Mouse (Mus musculus) spleen, adult 2 months (tissue): ENCODE data around the gene Pmpcb. TPM values are rescaled to one million over a fixed set of nuclear protein-coding genes. Genes with fewer than 3 reads are reported as not detected.

ENCODE experiments used
- DNase-seq, 2 experiments: peaks; one replicate each; pipeline versions ENCODE4 v3.0.0 to v3.0.0-alpha.2; 2012 to 2021; ENCODE audit warnings: low spot score in 2 of 2, low read depth in 1 of 2
- H3K27ac ChIP-seq: fragments of 200-500 bp; 2 replicates; pipeline ENCODE4 v1.5.1; 2012; ENCODE audit warnings: low read length, inconsistent platforms; ENCODE audit not compliant: insufficient read depth
- H3K27me3 ChIP-seq: fragments of 200-500 bp; 2 replicates; pipeline ENCODE4 v1.6.1; 2012; ENCODE audit warnings: mild to moderate bottlenecking, moderate library complexity, low read length, inconsistent platforms; ENCODE audit not compliant: control insufficient read depth, insufficient read depth
- H3K36me3 ChIP-seq: fragments of 200-500 bp; 2 replicates; pipeline ENCODE4 v1.6.1; 2012; ENCODE audit warnings: mild to moderate bottlenecking, low read length, inconsistent platforms; ENCODE audit not compliant: control insufficient read depth, insufficient read depth
- H3K4me1 ChIP-seq: fragments of 200-500 bp; 2 replicates; pipeline ENCODE4 v1.6.1; 2011; ENCODE audit warnings: inconsistent platforms; ENCODE audit not compliant: control insufficient read depth, insufficient read depth, insufficient read length
- H3K4me3 ChIP-seq: fragments of 200-500 bp; 2 replicates; pipeline ENCODE4 v1.5.1; 2011; ENCODE audit warnings: mild to moderate bottlenecking, inconsistent platforms; ENCODE audit not compliant: insufficient read depth, insufficient read length; ENCODE audit errors: extremely low read depth
- CTCF ChIP-seq: fragments of 200-500 bp; IDR thresholded peaks from 2 replicates; pipeline ENCODE4 v1.5.1; 2011; ENCODE audit warnings: mild to moderate bottlenecking, inconsistent platforms; ENCODE audit not compliant: insufficient read depth, insufficient read length, insufficient replicate concordance; ENCODE audit errors: extremely low read depth
- POLR2A ChIP-seq: fragments of 200-500 bp; IDR thresholded peaks from 2 replicates; pipeline ENCODE4 v1.6.1; 2011; ENCODE audit warnings: low read depth, low read length, inconsistent platforms
- WGBS: fragments of 180-500 bp; shearing (Covaris S2); methylation state at CpG from one replicate; pipeline ENCODE4 v1.1.7; 2018; 5-methylcytosine and 5-hydroxymethylcytosine counted together
- polyA plus RNA-seq: library from polyadenylated mRNA; depleted of rRNA; stranded (reverse); fragments of >200 nt; gene quantifications from 2 replicates; pipeline ENCODE4 v1.2.3, GENCODE M21; 2012

Gene Pmpcb
- polyA plus RNA-seq, 1 experiment = 11.1 TPM

DNA sequence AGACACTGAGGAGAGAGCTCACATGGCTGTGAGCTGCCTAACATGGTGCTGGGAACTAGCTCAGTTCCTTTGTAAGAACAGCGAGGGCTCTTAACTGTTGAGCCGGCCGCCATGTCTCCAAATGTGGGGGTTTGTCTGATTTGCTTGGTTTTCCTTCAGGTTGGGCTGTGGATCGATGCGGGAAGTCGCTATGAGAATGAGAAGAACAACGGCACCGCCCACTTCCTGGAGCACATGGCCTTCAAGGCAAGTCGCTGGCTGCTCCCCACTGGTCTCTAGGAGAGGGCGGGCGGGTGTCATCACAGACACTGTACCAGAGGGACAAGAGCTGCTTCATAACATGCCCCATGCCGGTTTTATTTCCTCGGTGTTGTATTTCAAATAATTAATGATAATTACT, 2.9 kb downstream of the Pmpcb start:
- WGBS = 92% methylated on average over 13 of the region's 13 CpGs
- no peak for DNase-seq
- Histone ChIP-seq H3K27me3 (no peaks in the 10 kb centered on the region), H3K4me1 (peaks cover 5% of the 10 kb centered on the region; the same call in 1 of the 2 replicates), H3K4me3 (no peak overlapping the region), H3K36me3 (peaks cover 32% of the 10 kb centered on the region), H3K27ac (no peak overlapping the region)
- TF ChIP-seq POLR2A = no peak
- no peak for TF ChIP-seq CTCF

DNA sequence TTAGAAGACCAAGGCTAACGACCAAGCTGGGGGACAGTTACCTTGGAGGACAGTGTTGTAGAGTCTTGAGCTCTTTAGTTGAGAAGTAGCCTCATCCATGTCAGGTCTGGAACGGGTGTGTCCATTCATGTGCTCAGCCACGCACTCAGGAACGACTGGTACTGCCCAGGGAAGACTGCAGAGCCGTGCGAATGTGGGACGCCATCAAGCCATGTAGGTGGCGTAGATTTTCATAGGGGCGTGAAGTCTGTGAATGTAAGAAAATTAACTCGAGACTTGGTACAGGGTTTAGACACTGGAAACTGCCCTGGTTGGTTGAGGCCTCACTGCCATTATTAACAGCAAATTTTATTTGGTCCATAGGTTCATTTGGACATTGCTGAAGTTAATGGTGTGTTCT, 6.7 kb downstream of the Pmpcb start:
- WGBS = 93% methylated on average over 10 of the region's 10 CpGs
- Histone ChIP-seq H3K36me3 (peaks cover 48% of the 10 kb centered on the region), H3K4me1 (no peaks in the 10 kb centered on the region), H3K27me3 (no peaks in the 10 kb centered on the region), H3K27ac (no peak overlapping the region), H3K4me3 (no peak overlapping the region)
- no peak for DNase-seq
- TF ChIP-seq CTCF = no peak

DNA sequence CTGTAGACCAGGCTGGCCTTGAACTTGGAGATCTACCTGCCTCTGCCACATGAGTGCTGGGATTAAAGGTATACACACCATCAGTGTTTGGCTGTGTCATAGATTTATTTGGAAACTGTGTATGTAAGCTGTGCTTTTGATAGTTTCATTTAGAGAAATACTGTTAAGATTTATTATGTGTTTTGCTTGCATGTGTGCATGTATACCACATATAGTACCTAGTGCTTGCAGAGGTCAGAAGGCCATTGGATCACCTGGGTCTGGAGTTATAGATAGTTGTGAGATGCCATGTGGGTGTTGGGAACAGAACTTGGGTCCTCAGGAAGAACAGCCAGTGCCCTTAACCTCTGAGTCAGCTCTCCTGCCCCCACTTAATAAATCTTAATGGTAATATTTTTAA, 7.7 kb downstream of the Pmpcb start:
- DNase-seq = no peak
- Histone ChIP-seq H3K27me3 (no peaks in the 10 kb centered on the region), H3K36me3 (peaks cover 49% of the 10 kb centered on the region), H3K4me1 (no peaks in the 10 kb centered on the region), H3K27ac (no peak overlapping the region), H3K4me3 (no peak overlapping the region)
- TF ChIP-seq POLR2A = no peak
- no peak for TF ChIP-seq CTCF

DNA sequence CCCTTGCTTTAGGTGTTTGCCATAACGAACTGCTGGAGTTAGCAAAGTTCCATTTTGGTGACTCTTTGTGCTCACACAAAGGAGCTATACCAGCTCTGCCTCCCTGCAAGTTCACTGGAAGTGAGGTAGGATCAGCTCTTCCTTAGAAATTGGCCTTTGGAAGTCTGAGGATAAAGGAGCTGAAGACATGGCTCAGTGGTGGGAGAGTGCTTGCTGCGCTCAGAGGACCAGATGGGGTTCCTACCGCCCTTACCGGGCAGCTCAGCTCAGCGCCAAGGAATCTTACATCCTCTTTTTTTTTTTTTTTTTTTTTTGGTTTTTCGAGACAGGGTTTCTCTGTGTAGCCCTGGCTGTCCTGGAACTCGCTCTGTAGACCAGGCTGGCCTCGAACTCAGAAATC, 9.0 kb downstream of the Pmpcb start:
- Histone ChIP-seq H3K4me1 (no peaks in the 10 kb centered on the region), H3K36me3 (peaks cover 43% of the 10 kb centered on the region), H3K27ac (no peak overlapping the region), H3K27me3 (no peaks in the 10 kb centered on the region), H3K4me3 (no peak overlapping the region)
- DNase-seq = no peak
- WGBS = 85% methylated on average over 8 of the region's 8 CpGs
- TF ChIP-seq CTCF = no peak
- TF ChIP-seq POLR2A = no peak

DNA sequence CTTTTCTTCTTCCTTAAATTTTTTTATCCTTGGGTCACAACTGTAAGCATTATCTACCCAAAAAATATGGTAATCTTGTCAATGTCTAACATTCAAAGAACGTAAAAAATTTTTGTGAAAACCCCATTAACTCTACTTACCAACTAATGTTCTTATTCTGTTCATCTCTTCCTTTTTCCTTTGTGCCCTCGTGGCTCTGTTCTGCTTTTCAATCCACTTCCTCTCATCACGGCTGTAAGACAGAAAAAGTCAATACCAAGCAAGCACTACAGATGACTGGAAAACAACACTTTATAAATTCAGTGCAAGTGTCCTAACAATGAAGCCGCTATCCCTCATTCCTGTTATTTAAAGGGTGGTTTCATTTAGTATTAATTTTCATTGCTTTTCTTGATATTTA, 31.6 kb downstream of the Pmpcb start:
- Histone ChIP-seq H3K27me3 (no peaks in the 10 kb centered on the region), H3K4me3 (no peak overlapping the region), H3K27ac (no peak overlapping the region), H3K4me1 (no peaks in the 10 kb centered on the region), H3K36me3 (peaks cover 43% of the 10 kb centered on the region)
- TF ChIP-seq POLR2A (no peak), CTCF (no peak)
- WGBS = 57% methylated on average over 4 of the region's 4 CpGs
- DNase-seq = no peak

DNA sequence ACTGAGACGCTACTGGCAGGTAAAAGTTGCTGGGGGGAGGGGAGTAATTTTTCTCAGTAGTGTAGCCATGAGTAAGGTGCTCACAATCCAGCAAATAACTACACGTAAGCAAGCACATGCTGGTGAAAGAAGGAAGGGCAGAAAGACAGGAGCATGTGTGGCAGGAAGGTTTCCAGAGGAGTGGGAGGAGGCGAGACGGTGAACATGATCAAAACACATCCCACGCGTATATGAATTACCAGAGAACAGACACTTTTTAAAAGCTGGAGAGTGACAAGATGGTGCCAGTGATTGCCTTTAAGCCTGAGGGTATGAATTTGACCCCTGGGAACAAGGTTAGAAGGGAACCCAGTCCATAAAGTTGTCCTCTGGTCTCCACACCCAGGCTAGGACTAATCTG, 32.9 kb downstream of the Pmpcb start:
- H3K27me3 ChIP-seq = no peaks in the 10 kb centered on the region
- WGBS = 95% methylated on average over 6 of the region's 6 CpGs
- H3K4me3 ChIP-seq = no peak overlapping the region
- DNase-seq = no peak
- H3K36me3 ChIP-seq = peaks cover 40% of the 10 kb centered on the region
- no peak overlapping the region for H3K27ac ChIP-seq
- TF ChIP-seq POLR2A (no peak), CTCF (no peak)
- no peaks in the 10 kb centered on the region for H3K4me1 ChIP-seq

DNA sequence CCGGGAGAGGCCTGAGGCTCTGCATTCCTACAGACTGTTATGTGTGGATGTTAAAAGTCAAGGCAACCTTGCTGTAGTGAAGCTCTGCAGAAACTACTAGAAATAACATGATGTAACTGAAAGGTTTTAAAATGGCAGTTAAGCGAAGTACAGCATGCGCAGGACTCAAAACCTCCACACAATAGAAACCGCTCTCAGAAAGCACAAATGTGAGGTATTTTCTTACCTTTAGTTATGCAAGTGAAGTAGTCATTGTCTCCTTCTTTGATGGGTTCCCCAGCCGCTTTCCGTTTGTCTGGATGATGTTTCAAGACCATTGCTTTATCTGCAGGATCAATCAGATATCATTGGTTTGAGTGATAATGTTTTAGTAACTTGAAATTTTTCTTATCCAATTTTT, 39.5 kb downstream of the Pmpcb start:
- no peaks in the 10 kb centered on the region for H3K27me3 ChIP-seq
- WGBS = 95% methylated on average over 6 of the region's 6 CpGs
- no peaks in the 10 kb centered on the region for H3K4me1 ChIP-seq
- TF ChIP-seq POLR2A (no peak), CTCF (no peak)
- no peak overlapping the region for H3K27ac ChIP-seq
- H3K4me3 ChIP-seq = no peak overlapping the region
- H3K36me3 ChIP-seq = peaks cover 36% of the 10 kb centered on the region
- DNase-seq = no peak
